Mouse (Mus musculus): ENCODE measurements around the gene Rlbp1.
A peak's percentile ranks its signal among the peaks of the same experiment; 100 is the strongest.

Rlbp1 gene

DNA sequence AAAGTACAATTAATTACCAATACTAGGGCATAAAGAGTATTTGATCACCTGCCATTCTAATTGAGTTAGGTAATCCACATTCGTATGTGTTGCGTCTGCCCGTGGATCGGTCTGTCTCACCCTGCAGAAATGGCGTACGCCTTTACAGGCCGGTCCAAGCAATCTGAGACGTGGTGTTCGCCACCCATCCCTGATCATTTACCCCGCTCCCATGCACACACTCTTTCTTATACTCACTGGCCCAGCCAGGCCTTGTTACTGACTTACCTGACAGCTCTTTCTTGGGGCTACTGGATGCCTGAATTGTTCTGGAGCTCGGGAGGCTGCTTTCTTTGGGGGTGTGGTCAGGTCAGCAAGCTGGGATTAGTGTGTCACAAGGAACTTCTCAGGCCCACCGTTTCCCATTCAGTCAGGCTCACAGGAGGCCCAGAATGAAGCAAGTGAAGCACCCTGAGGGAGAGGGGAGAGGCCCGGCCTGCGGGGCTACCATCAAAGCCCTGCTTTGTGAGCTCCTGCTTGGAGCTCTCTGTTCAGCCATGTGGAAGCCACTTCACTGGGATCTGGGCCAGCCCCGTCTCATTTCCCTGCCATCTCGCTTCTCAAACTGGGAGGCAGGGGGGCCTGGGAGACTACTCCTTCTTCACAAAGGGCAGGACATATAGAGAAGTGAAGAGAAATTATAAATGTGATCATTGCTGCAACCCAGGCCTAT lies at the start of gene Rlbp1:
TSS of gene Rlbp1 (minus strand) at position 627 of the 712 bp plus-strand sequence.
- DNase-seq (ENCODE audit: low spot score), result no peak

DNA sequence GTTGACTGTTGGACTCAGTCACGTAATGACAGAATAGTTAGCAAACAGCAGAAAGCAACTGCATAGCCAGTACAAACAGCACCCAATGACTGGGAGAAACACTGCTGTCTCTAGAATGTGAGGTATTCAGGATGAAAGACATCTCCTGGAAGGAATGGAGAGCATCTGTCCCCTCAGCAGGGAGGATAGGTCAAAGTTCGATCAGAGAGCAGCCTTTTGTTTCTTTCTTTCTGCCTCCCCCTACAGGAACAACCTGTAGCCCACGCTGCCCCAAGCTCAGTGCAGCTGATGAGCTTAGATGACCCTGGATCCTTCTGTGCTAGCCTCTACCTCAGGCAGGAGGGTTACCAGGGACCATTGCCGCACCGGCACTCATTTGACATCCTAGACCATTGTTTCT lies 41.4 kb upstream of the Rlbp1 start:
- DNase-seq (ENCODE audit: low spot score), result no peak

DNA sequence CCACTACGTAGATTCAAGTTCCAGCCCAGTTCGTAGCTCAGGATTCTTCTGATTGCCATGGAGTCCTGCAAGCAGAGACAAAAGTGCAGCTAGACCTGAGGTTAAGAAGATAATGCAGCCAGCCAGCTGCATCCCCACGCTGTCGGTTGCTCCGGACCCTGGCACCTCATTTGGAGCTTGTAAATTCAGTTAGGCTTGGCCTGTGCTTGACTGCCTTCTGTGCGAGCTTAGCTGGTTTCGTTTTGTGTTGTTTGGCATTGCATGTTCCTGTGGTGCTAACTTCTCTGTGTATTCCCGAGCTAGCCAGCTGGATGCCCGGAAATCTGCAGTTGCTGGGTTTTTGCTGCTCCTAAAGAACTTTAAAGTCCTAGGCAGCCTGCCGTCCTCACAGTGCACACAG lies 39.0 kb upstream of the Rlbp1 start:
- no peak for DNase-seq (ENCODE audit: low spot score)

DNA sequence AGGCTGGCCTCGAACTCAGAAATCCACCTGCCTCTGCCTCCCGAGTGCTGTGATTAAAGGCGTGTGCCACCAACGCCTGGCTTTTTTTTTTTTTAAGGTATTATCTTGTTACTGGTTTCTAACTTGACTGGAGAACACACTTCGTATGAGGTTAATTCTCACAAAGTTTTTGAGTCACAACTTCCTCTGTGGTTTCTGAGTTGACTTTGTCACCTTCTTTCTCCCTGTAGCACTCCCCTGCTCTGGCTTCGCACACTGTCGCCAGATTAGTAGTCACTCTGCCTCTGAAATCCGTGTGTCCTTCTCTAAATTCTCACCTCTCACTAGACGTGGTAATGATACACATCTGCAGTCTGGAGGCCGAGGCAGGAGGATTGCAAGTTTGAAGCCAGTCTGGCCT lies 36.0 kb upstream of the Rlbp1 start:
- DNase-seq (ENCODE audit: low spot score), result no peak

DNA sequence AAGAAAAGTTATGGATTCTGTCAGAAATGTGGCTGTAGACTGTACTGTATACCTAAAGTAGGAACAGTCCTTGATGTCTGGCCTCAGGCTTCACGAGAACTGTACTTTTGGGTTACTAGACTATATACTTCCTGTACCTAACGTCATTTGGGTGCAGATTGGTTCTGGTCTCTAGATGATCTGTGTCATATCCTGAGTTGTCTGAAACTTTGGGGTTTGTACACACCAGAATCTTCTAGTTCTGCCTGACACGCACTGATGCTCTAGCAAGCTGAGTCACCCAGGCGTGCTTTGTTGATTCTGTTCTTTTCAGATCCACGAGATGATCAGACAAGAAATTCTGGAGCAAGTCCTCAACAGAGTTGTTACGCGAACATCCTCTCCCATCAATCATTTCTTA lies 33.1 kb upstream of the Rlbp1 start:
- DNase-seq (ENCODE audit: low spot score), result no peak

DNA sequence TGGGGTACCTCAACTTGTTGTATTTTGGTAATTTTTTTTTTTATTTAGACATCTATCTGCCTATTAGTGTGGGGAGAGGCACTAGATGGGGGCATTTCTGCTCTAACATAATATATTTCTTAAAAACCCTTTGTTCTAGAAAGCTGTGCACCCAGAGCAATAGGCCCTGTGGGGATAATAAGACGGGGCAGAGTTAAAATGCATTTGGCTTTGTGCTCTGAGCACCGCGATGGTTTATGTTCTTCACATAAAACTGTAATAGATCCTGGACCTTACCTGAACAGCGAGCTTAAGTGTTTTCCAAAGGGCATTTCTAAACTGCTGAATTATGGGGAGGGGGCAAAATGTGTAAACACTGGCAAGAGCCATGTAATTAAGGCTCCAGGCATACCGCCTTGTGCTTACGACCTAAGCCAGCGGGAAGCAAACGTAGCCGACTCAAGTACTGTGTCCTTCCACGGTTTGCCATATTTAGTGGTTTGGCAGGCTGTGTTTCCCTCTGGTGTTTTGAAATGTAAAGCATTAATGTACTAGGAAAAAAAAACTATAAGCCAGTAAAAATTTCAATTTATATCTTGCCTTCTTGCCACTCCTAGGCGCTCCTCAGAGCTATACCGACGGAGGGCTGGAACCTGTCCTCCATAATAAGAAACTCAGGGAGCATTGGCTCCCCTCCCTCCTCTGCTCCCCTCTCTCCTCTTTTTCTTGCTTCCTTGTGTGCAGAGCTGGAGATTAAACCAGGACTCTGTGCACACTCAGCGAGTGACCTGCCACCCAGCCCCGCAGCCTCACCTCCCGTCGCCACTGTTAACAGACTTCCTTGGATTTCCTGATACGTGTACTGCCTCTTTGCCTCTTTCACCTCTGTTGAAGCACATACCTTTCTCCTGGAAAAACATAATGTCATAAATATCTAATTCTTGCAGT lies 27.9 kb upstream of the Rlbp1 start:
- DNase-seq (ENCODE audit: low spot score), result no peak

DNA sequence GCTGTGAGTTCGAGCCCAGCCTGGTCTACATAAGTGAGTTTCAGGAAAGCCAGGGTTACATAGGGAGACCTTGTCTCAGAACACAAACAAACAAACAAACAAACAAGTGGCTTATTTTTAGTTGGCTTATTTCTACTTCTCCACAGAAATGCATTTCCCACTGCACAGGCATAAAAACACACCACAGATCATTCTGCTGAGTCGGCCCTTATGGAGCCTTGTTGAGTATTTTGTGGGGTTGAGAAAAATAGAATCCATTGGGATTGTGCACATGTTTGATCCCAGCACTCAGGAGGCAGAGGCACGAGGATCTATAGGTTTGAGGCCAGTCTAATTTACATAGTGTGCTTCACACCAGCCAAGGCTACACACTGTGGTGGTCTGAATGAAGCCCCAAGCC lies 13.4 kb upstream of the Rlbp1 start:
- DNase-seq (ENCODE audit: low spot score), result no peak

DNA sequence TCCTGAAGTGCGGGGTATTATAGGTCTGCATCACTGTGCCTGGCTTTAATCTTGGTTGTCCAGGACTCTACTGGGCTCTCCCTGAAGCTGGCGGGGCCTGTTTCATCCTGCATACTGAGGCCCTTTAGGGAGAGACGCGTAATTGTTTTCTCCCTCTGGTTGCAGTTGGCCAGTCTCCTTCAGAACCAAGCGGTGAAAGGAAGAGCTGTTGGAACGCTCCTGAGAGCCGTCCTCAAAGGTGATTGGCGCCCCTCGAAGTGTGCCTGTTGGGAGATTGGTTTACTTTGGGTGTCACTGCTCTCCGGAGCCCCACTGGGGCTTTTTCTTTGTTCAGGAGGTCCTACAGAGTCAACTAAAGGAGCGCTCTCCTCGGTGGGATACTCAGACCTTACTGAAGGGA lies 12.1 kb upstream of the Rlbp1 start:
- DNase-seq (ENCODE audit: low spot score), result no peak

DNA sequence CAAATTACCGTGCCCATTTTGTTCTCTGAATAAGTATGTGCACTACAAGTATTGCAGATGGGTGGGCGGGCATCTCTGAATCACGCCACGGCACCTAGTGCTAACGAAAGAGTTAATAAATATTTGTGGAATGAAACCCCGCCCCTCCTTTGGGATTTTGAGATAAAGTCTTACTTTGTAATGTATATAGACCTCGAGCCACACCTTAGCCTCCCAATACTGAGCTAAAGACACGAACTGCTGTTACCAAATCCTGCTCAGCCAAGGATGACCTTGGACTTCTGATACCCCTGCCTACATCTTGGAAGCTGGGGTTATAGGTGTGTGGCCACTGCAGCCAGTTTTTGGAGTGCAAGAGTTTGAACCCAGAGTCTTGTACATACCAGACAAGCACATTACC lies 11.6 kb upstream of the Rlbp1 start:
- DNase-seq (ENCODE audit: low spot score), result no peak

DNA sequence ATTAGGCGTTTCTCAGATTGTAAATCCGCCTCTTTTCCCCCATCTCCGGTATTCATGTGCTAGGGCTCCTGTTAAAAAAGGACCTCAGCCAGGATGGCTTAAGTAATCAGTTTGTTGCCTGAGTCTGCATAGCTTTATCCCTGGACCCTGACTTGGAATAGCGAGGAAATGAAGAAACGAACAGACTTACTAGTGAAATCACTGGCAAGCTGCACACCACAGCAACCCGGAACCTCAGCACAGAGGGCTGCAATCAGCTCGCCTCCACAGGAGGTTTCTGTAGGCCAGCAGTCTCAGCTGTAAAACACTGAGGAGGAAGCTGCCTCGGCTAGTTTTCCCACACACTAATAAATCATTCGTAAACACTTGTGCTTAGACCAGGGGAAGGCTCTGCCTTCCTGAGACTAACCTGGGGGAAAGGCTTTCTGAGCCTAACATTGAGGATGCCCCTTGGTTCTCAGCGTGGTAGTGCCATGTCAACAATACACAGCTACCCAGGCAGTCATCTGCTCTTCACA lies 10.7 kb upstream of the Rlbp1 start:
- DNase-seq (ENCODE audit: low spot score), result no peak

DNA sequence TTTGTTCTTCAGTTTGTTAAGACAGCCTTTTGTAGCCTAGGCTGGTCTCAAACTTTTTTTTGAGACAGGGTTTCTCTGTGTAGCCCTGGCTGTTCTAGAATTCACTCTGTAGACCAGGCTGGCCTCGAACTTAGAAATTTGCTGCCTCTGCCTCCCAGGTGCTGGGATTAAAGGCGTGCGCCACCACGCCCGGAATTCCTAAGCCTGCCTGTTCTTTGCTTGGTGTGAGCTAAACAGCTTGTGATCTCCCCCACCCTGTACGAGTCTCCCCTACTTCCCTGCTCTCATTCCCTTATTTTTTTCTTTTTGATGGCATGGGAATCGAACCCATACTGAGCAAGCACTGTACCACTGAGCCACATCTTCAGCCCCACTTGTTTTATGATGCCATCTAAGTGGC lies 8.3 kb upstream of the Rlbp1 start:
- DNase-seq (ENCODE audit: low spot score), result no peak

DNA sequence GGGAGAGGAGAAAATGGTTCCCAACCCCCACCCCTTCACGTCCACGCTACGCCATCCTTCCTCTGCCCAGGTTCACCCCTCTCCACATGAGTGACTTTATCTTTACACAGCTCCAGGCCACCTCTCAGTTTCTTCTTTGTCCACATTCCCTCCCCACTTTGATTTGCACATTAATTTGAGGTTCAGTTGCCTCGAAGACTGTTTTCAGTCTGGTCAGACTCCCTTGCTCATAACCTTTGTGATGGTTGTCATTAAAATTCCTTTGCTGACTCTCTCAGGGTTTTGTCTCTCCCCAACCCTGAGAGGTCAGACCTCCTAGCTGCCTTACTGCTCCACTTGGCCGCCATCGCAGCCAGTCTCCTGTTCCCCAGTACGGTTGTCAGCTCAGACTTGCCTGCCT lies 7.8 kb upstream of the Rlbp1 start:
- DNase-seq (ENCODE audit: low spot score), result no peak

DNA sequence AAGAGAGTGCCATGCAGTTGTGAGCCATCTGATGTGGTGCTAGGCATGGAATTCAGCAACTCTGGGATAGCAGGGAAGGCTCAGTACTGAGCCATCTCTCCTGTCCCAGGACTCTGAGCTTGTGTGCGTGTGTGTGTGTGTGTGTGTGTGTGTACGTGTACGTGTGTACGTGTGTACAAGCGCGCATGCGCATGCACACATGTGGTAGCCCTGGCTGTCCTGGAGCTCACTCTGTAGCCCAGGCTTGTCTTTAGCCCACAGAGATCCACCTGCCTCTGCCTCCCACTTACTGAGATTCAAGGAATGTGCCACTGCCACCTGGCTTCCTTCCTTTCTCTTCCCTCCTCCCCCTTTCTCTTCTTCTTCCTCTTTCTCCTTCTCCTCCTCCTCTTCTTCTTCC lies 7.1 kb upstream of the Rlbp1 start:
- DNase-seq (ENCODE audit: low spot score), result no peak

DNA sequence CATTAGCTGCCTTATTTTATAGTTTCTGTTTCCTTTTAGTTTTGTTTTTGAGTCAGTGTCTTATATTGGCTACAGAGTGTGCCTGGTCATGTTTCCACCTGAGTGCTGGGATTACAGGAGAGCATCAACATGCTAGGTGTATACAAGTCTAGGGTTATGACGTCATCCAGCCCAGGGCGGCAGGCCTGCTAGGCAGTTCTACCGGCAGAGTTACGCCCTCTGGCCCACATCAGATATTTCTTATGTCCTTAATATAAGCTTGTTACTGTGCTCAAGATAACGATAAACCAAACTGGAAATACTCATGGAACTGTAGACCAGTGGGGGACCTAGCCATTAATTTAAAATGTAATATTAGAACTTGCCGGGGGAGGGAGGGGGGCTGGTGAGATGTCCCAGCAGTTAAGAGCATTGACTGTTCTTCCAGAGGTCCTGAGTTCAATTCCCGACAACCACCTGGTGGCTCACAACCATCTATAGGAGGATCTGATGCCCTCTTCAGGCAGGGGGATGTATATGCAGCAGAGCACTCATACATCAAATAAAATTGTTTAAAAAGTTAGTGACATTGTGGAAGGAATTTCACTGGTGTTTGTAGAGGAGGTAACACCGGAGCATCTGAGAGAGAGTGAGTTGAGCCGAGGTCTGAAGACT lies 6.1 kb upstream of the Rlbp1 start:
- DNase-seq (ENCODE audit: low spot score), result peak; percentile 33

DNA sequence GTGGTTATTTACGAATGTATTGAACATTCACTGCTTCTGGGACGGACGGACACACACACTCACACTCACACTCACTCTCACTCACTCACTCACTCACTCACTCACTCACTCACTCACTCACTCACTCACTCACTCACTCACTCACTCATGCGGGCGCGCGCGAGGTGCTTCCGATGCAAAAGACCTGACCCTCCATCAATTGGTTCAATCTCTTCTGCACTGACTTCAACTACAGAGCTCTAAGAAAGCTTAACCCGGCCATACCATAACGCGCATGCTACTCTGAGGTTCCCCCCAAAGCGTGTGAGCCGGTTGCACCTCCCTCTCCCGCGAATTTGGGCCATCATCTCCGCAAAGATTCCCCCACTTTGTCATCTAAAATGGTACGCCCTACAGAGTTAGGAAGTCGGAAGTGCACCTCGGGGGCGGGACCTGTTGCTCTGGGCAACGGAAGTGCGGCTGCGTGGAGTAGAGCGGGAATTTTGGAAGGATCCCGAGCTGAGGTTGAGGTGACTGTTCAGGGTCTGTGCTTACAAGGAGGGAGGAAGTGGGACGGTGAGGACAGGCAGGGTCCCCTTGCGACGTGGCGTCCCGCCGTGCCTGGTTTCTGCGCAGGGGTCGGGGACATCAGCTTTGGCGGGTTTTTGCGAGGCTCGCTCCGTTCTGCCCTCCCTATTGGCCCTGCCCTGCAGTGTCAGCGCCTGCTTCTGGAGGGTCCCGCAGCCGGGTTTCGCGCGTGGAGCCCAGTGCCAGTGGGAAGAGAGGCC lies 5.2 kb upstream of the Rlbp1 start, which contains the start of gene Fanci:
TSS of gene Fanci (plus strand) at position 47 of the 767 bp plus-strand sequence.
- peak; percentile 95 for DNase-seq (ENCODE audit: low spot score)

DNA sequence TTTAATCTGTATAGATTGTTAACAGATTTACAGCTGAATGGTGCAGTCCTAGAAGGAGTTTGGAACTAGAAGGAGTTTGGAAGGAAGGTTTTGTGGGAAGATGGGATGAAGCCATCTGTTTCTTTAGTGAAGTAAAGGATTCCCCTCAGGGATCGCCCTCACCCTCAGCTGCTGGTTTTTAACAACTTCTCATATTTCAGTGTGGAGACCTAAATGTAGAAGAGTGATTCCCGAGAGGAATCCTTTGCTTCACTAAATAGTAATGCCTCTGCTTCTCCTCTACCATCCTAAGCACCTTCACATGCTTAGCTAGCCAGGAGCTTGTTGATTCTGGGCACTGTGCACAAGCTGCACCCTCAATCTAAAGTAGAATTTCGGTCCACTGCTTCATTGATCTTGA lies 4.6 kb upstream of the Rlbp1 start:
- peak; percentile 4 for DNase-seq (ENCODE audit: low spot score)

DNA sequence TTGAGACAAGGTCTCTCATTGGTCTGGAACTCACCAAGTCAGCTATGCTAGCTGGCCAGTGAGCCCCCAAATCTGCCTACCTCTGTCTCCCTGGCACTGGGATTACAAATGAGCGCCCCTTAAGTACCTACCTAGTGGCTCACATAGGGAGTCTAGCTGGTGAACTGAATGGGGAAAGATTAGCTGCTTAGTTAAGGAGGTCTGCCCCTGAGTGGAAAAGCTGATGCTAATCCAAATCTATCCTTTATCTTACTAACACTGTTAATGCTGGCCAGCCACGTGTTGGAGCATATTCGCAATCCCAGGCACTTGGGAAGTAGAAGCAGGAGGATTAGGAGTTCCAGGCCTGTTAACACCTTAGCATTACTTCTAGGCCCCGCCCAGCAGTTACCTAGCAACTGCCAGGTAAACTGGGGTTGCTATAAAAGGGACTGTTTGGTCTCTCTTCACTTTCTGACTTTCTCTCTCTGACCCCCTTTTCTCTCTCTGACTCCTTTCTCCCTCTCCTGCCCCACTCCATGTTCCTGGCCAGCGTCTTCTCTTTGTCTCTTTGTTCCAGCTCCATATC lies 3.4 kb upstream of the Rlbp1 start:
- DNase-seq (ENCODE audit: low spot score), result no peak

DNA sequence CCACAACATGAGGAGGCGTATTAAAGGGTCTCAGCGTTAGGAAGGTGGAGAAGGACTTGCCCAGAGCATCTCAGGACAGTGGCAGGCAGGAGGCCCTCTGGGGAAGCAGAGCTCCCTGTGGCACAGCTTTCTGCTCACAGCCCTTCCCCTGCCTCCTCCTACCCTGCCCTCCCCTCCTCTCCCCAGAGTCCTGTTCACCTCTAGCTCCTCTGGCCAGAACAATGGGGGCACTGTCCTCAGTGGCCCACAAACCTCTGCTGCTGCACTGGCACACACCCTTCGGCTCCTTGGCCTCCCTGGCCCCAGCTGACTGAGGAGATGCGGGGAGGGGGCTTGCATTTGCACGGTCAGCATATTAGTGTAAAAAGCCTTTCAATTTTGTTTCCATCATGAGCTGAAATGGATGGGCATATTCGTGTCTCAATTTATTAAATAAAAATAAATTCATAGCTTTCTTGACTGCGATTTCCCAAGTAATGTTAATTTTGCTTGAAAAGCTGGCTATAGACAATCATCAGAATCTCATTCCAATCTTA lies 1.9 kb upstream of the Rlbp1 start:
- no peak for DNase-seq (ENCODE audit: low spot score)

DNA sequence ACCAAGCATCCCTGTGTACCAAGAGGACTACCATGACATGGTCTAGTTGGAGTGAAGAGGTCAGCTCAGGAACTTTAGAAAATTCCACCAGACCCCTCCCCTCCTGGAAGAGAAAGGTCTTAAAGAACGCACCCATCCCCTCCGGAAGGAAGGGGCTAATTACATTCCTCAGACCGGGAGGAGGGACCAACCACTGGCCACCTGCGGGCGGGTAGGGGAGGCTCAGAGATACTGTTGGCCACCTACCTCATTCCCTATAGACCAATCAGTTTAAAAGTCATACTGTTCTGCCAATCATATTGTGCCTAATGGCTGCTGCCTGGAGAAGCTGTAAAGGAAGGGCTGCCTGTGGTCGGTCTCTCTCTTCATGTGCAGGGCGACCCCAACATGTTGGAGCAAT lies 1.1 kb upstream of the Rlbp1 start:
- DNase-seq (ENCODE audit: low spot score), result no peak

DNA sequence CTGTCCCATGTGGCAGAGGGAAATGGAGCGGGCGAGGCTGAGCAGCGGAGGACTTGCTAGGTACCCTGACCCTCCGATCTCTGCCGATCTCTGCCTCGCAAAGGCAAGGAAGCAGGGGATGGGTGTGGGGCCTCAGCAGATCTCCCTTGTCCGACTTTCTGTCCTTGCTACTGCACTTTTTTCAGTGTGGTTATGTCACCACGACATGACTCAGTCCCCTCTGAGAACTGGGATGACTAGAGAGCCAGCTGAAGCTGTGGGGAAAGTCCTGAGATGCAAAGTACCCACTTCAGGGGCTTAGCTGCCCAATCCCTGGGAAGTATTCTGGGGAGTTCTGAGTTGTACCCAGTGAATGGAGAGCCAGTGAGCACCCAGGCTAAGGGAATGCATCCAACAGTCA lies 292 bp upstream of the Rlbp1 start:
- no peak for DNase-seq (ENCODE audit: low spot score)

Measured in spleen, adult 12 weeks (tissue).